Mouse (Mus musculus): Measurements from ENCODE around the gene Rnf26.

DNA sequence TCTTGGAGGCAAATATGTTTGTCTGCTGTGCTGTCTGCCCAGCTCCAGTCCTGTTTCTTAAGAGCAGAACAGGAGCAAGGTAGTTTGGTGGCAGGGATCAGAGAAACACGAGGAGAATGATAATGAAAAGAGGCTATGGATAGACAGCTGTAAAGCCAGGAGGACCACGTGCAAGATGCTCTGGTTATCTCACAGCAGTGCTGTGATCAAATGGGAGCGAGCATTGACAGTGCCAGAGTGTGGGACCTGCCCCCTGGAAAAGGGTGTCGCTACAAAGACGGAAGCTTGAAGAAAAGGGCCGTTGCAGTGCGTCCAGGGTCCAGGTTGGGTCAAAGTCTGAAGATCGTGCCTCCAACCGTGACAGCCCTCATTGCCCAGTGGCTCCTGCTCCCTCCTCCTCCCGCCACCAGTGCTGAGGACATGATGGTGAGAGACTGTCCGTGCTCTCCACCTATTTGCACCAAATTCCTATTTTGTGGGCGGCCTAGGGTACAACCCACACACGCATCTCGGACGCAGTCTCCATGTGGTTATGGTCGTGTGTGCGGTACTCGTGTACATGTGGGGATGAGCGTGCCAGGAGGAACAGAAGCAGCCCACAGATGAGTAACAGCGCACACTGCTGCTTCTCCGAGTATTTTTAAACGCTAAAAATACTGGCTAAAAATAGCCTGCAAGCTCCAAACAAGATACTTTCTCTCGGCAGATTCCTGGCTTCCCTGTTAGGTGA lies 29.8 kb downstream of the Rnf26 start:
- TF ChIP-seq USF1 (IDR thresholded peaks at IDR 0.05; ENCODE audit: low read depth) = no peak
- no peak for TF ChIP-seq POLR2A (IDR thresholded peaks at IDR 0.05; ENCODE audit: insufficient read length, low read depth)
- TF ChIP-seq MAX (IDR thresholded peaks at IDR 0.05; ENCODE audit: low read depth) = no peak
- TF ChIP-seq E2F4 (IDR thresholded peaks at IDR 0.05; ENCODE audit: insufficient read depth) = no peak
- TF ChIP-seq MYOD1 (IDR thresholded peaks at IDR 0.05; ENCODE audit: control insufficient read depth in 1 of 3, insufficient read length in 2 of 3, low read depth in 2 of 3) = peak in 1 of 3 experiments; percentile 55
- TF ChIP-seq MYOG (IDR thresholded peaks at IDR 0.05; ENCODE audit: control insufficient read depth in 1 of 3, insufficient read depth in 1 of 3, insufficient read length in 2 of 3, low read depth in 2 of 3) = peak in 2 of 3 experiments; percentile 14 to 29
- TF ChIP-seq CEBPB (IDR thresholded peaks at IDR 0.05; ENCODE audit: insufficient read depth, poor library complexity, severe bottlenecking) = no peak
- TF ChIP-seq POLR2AphosphoS2 (IDR thresholded peaks at IDR 0.05; ENCODE audit: insufficient read length, low read depth) = no peak
- TF ChIP-seq TCF3 (IDR thresholded peaks at IDR 0.05; ENCODE audit: insufficient read length, low read depth) = no peak
- TF ChIP-seq TCF12 (IDR thresholded peaks at IDR 0.05; ENCODE audit: insufficient read depth, poor library complexity, severe bottlenecking) = no peak
- TF ChIP-seq REST (IDR thresholded peaks at IDR 0.05; ENCODE audit: insufficient read depth, insufficient read length) = no peak
- no peak for TF ChIP-seq SRF (IDR thresholded peaks at IDR 0.05; ENCODE audit: control insufficient read depth, insufficient read length, low read depth)
